Mouse (Mus musculus) megakaryocyte, embryonic 14.5 days (primary cell): ENCODE results near the gene Fam163b.

Source experiments
- FLI1 ChIP-seq: IDR thresholded peaks from 2 replicates; pipeline ENCODE4 v1.6.1; 2012; ENCODE audit warnings: low read length, inconsistent platforms, mixed read lengths
- GATA1 ChIP-seq: IDR thresholded peaks from 3 replicates; pipeline ENCODE4 v1.6.1; 2012; ENCODE audit warnings: mixed read lengths, low read length, inconsistent platforms, borderline replicate concordance

- no peak for TF ChIP-seq GATA1
- TF ChIP-seq FLI1, result no peak
Measured at GRCm38 (mm10) chr2:27123121-27123520, 19.2 kb downstream of the Fam163b start.
